Mouse (Mus musculus) heart, adult 2 months (tissue): ENCODE results near the gene Sorcs2. TPM values are rescaled to one million over a fixed set of nuclear protein-coding genes. Genes with fewer than 3 reads are reported as not detected.

ENCODE experiments used
- DNase-seq, 2 experiments: peaks; one replicate each; pipeline ENCODE4 v3.0.0; 2021
- H3K27ac ChIP-seq: fragments of 200-600 bp; 2 replicates; pipeline ENCODE4 v1.8.1; 2022
- H3K27me3 ChIP-seq: fragments of 200-500 bp; 2 replicates; pipeline ENCODE4 v1.6.1; 2012; ENCODE audit warnings: mild to moderate bottlenecking, low read length, inconsistent platforms, mixed read lengths; ENCODE audit not compliant: control insufficient read depth, insufficient read depth
- H3K36me3 ChIP-seq: fragments of 200-500 bp; 2 replicates; pipeline ENCODE4 v1.6.1; 2012; ENCODE audit warnings: low read length, inconsistent platforms; ENCODE audit not compliant: control insufficient read depth, insufficient read depth
- H3K4me1 ChIP-seq: fragments of 200-500 bp; 2 replicates; pipeline ENCODE4 v1.6.1; 2011; ENCODE audit warnings: low read length; ENCODE audit not compliant: control insufficient read depth, insufficient read depth
- H3K4me3 ChIP-seq: fragments of 200-600 bp; 2 replicates; pipeline ENCODE4 v1.8.1; 2022
- H3K79me2 ChIP-seq: fragments of 200-500 bp; replicated peaks from 2 replicates; pipeline ENCODE4 v1.6.1; 2012; ENCODE audit warnings: mild to moderate bottlenecking, inconsistent platforms, low read length, moderate library complexity, mixed read lengths; ENCODE audit not compliant: control insufficient read depth, insufficient read depth
- H3K9ac ChIP-seq: fragments of 200-500 bp; 2 replicates; pipeline ENCODE4 v1.6.1; 2012; ENCODE audit warnings: low read depth, mild to moderate bottlenecking, control low read depth, inconsistent platforms, low read length, mixed read lengths
- CTCF ChIP-seq: fragments of 200-600 bp; IDR thresholded peaks from 2 replicates; pipeline ENCODE4 v1.8.1; 2022; ENCODE audit warnings: antibody characterized with exemption, mild to moderate bottlenecking, moderate library complexity
- EP300 ChIP-seq: fragments of 200-500 bp; IDR thresholded peaks from 2 replicates; pipeline ENCODE4 v1.6.1; 2011; ENCODE audit warnings: low read depth, low read length, control low read depth; ENCODE audit not compliant: insufficient read depth
- POLR2A ChIP-seq: fragments of 200-500 bp; IDR thresholded peaks from 2 replicates; pipeline ENCODE4 v1.6.1; 2011; ENCODE audit warnings: mild to moderate bottlenecking, low read depth, low read length, control low read depth; ENCODE audit not compliant: insufficient read depth
- WGBS: fragments of 180-500 bp; shearing (Covaris S2); methylation state at CpG from one replicate; pipeline ENCODE4 v1.1.7; 2018; 5-methylcytosine and 5-hydroxymethylcytosine counted together
- intact Hi-C: fragments of 180-260 bp; cut with DNase I; formaldehyde crosslinking; loops from one replicate; pipeline ENCODE4 v1.15.1; 2025
- polyA plus RNA-seq: library from polyadenylated mRNA; depleted of rRNA; stranded (reverse); fragments of >200 nt; gene quantifications from 2 replicates; pipeline ENCODE4 v1.2.3, GENCODE M21; 2012
- total RNA-seq, 2 experiments: library from RNA; stranded (reverse); gene quantifications; 2 replicates each; pipeline ENCODE4 v1.2.3; 2021

Sorcs2 gene
- total and polyA plus RNA-seq, 3 experiments, result 6.0 to 9.0 (median 7.7) TPM

DNA sequence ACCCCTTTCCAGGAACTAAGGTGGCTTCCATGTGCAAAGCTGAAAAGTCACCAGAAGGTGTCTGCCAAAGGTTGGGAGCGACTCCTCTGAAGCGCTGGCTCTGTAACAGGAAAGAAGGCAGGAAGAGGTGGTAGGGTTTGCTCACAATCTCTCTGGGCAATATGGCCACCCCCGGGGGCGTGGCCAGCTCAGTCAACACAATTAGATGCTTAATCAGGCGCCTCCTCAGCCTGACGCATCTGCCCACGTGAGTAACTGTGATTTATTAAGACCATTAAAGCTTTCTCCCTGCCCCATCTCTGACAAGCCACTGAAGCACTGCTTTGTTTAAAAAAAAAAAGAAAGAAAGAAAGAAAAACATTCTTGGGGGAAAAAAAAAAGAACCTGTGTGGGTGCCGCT is 22.1 kb downstream of the Sorcs2 start:
- Histone ChIP-seq H3K4me1 (peaks cover 11% of the 10 kb centered on the region), H3K79me2 (no peaks in the 10 kb centered on the region), H3K36me3 (no peaks in the 10 kb centered on the region), H3K4me3 (no peak overlapping the region), H3K27ac (no peak overlapping the region), H3K9ac (no peak overlapping the region), H3K27me3 (no peaks in the 10 kb centered on the region)
- DNase-seq, result no peak
- intact Hi-C loops, result no loop called here
- TF ChIP-seq CTCF (no peak), EP300 (no peak), POLR2A (no peak)
- 59% methylated on average over 8 of the region's 8 CpGs for WGBS

DNA sequence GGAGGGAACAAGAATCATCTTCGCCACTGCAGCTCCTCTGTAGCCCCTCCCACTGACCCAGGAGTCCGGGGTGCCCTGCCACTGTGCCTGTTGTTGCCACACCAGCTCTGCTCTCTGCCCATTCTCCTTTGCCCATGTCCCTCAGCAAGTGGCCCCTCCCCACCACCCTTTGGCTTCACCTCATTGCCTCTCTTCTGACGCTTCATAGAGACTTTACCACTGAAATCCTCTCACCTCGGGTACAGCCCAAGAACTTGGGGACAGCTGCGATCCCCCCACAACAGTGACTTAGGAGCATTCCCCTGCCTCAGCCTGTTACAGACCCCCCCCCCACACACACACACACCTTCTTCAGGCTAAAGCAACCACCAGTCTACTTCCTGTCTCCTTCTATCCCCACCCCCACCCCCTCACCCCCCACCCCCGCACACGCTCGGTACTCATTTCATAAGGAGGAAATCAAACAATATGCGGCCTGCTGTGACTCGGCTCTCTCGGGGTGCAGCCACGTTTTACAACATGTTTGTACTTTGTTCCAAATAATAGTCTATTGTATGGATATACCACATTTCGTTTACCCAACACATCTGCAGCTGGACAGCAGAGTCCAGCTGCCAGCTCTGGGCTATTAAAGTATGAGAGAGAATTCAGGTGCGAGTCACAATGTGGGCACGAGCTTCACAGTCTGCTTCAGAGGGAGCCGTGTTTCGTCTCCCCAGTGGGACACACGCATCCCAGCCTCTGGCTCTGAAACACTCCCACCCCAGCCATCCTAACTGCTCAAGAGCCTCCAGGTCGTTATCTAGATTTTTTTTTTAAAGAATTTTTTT is 23.5 kb downstream of the Sorcs2 start:
- no peaks in the 10 kb centered on the region for H3K27me3 ChIP-seq

DNA sequence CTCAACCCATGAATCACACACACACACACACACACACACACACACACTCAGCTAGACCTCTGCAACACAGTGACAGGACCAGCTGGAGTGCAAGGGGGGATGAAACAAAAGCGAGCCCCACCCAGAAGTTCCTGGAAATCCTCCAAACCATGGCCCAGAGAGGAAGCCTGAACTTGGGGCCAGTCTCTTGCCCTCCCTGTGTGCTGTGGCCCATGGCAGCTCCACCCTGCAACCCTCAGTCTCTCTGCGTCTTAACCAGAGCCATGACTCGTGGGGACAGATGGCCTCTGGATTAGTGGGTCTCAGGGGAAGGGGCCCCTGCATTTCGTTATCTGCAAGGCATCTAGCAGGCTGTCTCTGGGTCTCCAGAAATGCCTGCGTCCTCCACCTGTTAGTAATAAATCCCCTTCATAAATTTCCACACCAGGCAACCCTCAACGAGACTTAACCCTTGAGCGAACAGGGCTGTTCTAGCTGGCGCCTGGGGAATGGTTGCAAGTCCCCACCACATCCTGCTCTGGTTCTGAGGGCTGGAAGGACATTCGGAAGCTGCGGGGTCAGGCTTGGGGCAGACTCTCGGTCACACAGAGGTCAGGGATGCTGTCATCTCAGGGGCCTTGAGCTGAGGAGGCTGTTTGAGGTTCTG is 24.6 kb downstream of the Sorcs2 start:
- peak in 1 of 2 experiments; percentile 65 for DNase-seq
- Histone ChIP-seq H3K27me3 (no peaks in the 10 kb centered on the region), H3K79me2 (no peaks in the 10 kb centered on the region), H3K9ac (no peak overlapping the region), H3K27ac (no peak overlapping the region), H3K36me3 (no peaks in the 10 kb centered on the region), H3K4me1 (peaks cover 11% of the 10 kb centered on the region), H3K4me3 (no peak overlapping the region)
- 42% methylated on average over 11 of the region's 11 CpGs for WGBS
- TF ChIP-seq CTCF (no peak), POLR2A (no peak), EP300 (no peak)
- intact Hi-C loops, result no loop called here

More for the DNA sequence above, 23.5 kb downstream of the Sorcs2 start:
- H3K79me2 ChIP-seq, result no peaks in the 10 kb centered on the region
- 70% methylated on average over 19 of the region's 19 CpGs for WGBS
- H3K36me3 ChIP-seq, result no peaks in the 10 kb centered on the region
- H3K4me1 ChIP-seq, result peaks cover 11% of the 10 kb centered on the region
- intact Hi-C loops, result no loop called here
- H3K27ac ChIP-seq, result no peak overlapping the region
- H3K4me3 ChIP-seq, result no peak overlapping the region
- DNase-seq, result no peak
- no peak overlapping the region for H3K9ac ChIP-seq
- no peak for TF ChIP-seq POLR2A
- no peak for TF ChIP-seq CTCF
- no peak for TF ChIP-seq EP300

DNA sequence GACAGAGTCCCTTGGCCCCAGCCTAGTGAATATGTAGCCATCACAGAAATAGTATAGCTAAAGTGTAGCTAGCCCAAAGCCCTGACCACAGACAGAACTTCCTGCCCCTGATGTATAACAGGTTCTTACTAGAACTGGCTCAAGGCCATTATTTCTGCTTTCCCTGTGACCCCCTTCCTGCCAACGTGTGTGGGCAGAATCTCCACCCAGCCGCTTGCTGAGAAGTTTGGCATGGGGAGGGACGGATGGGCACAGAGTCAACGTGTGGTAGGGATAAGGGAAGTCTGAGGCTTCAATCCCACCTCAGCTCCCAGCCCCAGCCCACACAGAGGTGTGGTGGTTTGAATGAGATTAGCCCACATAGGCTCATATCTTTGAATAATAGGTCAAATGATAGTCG is 26.2 kb downstream of the Sorcs2 start:
- Histone ChIP-seq H3K27me3 (no peaks in the 10 kb centered on the region), H3K4me1 (peaks cover 11% of the 10 kb centered on the region), H3K36me3 (no peaks in the 10 kb centered on the region), H3K4me3 (no peak overlapping the region), H3K9ac (no peak overlapping the region), H3K79me2 (no peaks in the 10 kb centered on the region), H3K27ac (no peak overlapping the region)
- intact Hi-C loops, result no loop called here
- DNase-seq, result no peak
- 50% methylated on average over 5 of the region's 5 CpGs for WGBS
- TF ChIP-seq CTCF (no peak), EP300 (no peak)

DNA sequence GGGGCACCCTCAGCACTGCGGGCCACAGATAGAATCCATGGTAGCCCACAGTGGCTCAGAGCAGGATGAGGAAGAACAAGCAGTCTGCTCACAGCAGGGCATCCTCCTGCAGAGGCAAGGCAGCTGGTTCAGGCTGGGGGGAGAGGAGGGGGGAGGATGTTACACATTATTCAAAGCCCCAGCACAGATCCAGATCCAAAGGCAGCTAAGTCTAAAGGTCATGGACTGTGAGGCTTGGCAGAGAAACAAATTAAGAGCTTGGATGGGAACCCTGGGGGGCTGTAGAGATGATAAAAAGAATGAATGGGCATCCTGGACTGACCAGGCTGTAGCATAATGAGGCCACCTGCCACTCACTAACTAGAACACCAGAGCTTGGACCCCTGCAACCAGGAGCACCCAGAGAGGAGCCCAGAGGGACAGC is 28.7 kb downstream of the Sorcs2 start:
- Histone ChIP-seq H3K4me1 (peaks cover 14% of the 10 kb centered on the region), H3K4me3 (no peak overlapping the region), H3K27ac (no peak overlapping the region), H3K36me3 (no peaks in the 10 kb centered on the region), H3K79me2 (no peaks in the 10 kb centered on the region), H3K27me3 (no peaks in the 10 kb centered on the region), H3K9ac (no peak overlapping the region)
- 52% methylated on average over 1 of the region's 1 CpGs for WGBS
- no peak for TF ChIP-seq EP300
- intact Hi-C loops, result no loop called here
- DNase-seq, result no peak

DNA sequence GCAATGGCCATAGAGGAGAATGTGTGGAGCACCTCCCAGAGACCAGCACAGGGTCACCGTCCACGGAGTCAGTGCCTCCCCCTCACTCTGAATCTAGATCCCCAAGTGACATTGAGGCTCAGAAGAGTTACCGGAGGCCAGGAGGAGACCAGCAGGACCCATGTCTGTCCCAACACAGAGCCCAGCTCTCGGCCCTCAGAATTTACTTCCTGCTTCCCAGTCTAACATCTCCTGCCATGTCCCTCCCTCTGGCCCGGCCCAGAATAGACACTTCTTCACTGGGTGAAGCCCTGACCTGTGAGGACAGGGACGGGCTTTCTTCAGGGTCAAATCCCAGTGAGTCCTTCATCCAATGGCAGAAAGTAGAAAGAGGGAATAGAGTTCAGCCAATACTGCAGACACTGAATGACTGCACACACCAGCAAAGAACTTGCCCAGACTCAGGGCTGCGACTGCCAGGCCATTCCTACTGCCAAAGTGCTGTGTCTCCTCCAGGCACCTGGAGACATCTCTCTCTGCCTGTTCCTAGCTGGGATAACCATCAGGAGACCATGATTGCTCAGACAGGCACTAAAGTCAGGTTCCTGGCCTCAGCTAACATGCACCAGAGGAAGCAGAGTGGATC is 29.3 kb downstream of the Sorcs2 start:
- Histone ChIP-seq H3K4me1 (peaks cover 14% of the 10 kb centered on the region), H3K4me3 (no peak overlapping the region)
- WGBS, result 47% methylated on average over 7 of the region's 7 CpGs

More for the DNA sequence above, 29.3 kb downstream of the Sorcs2 start:
- intact Hi-C loops, result no loop called here
- H3K9ac ChIP-seq, result no peak overlapping the region
- H3K79me2 ChIP-seq, result no peaks in the 10 kb centered on the region
- peak overlapping the region; percentile 52 for H3K27ac ChIP-seq
- DNase-seq, result no peak
- H3K27me3 ChIP-seq, result no peaks in the 10 kb centered on the region
- no peaks in the 10 kb centered on the region for H3K36me3 ChIP-seq
- TF ChIP-seq EP300, result no peak
- no peak for TF ChIP-seq POLR2A
- TF ChIP-seq CTCF, result no peak
